Mouse (Mus musculus): ENCODE data around the gene Edem3.

DNA sequence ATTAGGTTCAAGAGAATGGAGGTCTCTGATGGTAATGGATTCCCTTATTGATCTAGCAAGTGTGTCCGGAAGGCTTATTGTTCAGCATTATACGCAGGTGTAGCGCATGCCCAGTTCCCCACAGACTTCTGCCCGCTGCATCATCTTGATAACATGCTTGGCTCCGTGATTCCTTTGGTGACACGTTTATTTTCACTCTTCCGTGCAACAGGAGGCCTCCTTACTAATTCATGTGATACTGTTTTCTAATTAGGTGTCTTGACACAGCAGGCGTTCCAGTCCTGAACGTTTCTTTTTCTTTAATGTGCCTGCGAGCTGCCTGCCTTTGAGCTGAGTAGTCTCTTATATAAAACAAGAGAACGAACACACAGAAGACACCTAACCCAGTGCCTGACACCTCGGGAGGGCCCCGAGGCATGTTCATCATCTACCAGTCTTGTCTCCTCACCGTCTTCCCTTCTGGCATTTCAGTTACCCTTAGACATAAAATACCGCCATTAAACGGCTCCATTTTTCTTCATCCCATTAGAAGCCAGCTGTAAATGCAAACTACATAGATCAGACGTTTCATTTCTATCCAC, 90.2 kb downstream of the Edem3 start:
- no peak for TF ChIP-seq CTCF (IDR thresholded peaks at IDR 0.05; ENCODE audit: extremely low read depth, insufficient read depth, insufficient read length, insufficient replicate concordance)
- no peak for TF ChIP-seq POLR2A (IDR thresholded peaks at IDR 0.05; ENCODE audit: low read depth, low read length)
